Mouse (Mus musculus): ENCODE results near the gene 4930415O20Rik.
"Not testable (repeated sequence)": the region's sequence is repeated elsewhere in the genome, so short reads cannot be mapped to it uniquely, and the experiment has no call there.

The 4930415O20Rik gene

GRCm38 (mm10) chr15:98568256-98569033, 2.4 kb upstream of the 4930415O20Rik start:
- no peak for DNase-seq (ENCODE audit: low read depth)

GRCm38 (mm10) chr15:98569216-98569615, 1.6 kb upstream of the 4930415O20Rik start:
- DNase-seq (ENCODE audit: low read depth): no peak

GRCm38 (mm10) chr15:98569795-98570365, 924 bp upstream of the 4930415O20Rik start:
- no peak for DNase-seq (ENCODE audit: low read depth)

GRCm38 (mm10) chr15:98573293-98573692, 2.5 kb downstream of the 4930415O20Rik start:
- DNase-seq (ENCODE audit: low read depth): no peak

- no peak for DNase-seq (ENCODE audit: low read depth)
Measured at GRCm38 (mm10) chr15:98579310-98579709, 8.5 kb downstream of the 4930415O20Rik start.

GRCm38 (mm10) chr15:98579795-98580464, 9.1 kb downstream of the 4930415O20Rik start:
- no peak for DNase-seq (ENCODE audit: low read depth)

- DNase-seq (ENCODE audit: low read depth): no peak
Measured at GRCm38 (mm10) chr15:98582410-98582809, 11.6 kb downstream of the 4930415O20Rik start.

GRCm38 (mm10) chr15:98582996-98583395, 12.2 kb downstream of the 4930415O20Rik start:
- no peak for DNase-seq (ENCODE audit: low read depth)

- no peak for DNase-seq (ENCODE audit: low read depth)
Measured at GRCm38 (mm10) chr15:98585421-98585820, 14.6 kb downstream of the 4930415O20Rik start.

- not testable (repeated sequence) for DNase-seq (ENCODE audit: low read depth)
Measured at GRCm38 (mm10) chr15:98586141-98586540, 15.3 kb downstream of the 4930415O20Rik start.

GRCm38 (mm10) chr15:98587751-98588150, 16.9 kb downstream of the 4930415O20Rik start:
- DNase-seq (ENCODE audit: low read depth): no peak

GRCm38 (mm10) chr15:98589640-98590336, 19.0 kb downstream of the 4930415O20Rik start:
- no peak for DNase-seq (ENCODE audit: low read depth)

GRCm38 (mm10) chr15:98591396-98591795, 20.6 kb downstream of the 4930415O20Rik start:
- no peak for DNase-seq (ENCODE audit: low read depth)

GRCm38 (mm10) chr15:98594193-98594592, 23.4 kb downstream of the 4930415O20Rik start:
- no peak for DNase-seq (ENCODE audit: low read depth)

GRCm38 (mm10) chr15:98595049-98595448, 24.2 kb downstream of the 4930415O20Rik start:
- no peak for DNase-seq (ENCODE audit: low read depth)

GRCm38 (mm10) chr15:98596609-98597008, 25.8 kb downstream of the 4930415O20Rik start:
- DNase-seq (ENCODE audit: low read depth): no peak

GRCm38 (mm10) chr15:98600036-98600709, 29.4 kb downstream of the 4930415O20Rik start:
- DNase-seq (ENCODE audit: low read depth): no peak

GRCm38 (mm10) chr15:98601832-98602190, 31.0 kb downstream of the 4930415O20Rik start:
- no peak for DNase-seq (ENCODE audit: low read depth)

GRCm38 (mm10) chr15:98602191-98602881, 31.5 kb downstream of the 4930415O20Rik start:
- DNase-seq (ENCODE audit: low read depth): peak; percentile 75

GRCm38 (mm10) chr15:98602921-98603458, 32.2 kb downstream of the 4930415O20Rik start:
- no peak for DNase-seq (ENCODE audit: low read depth)

GRCm38 (mm10) chr15:98604041-98604575, 33.3 kb downstream of the 4930415O20Rik start:
- no peak for DNase-seq (ENCODE audit: low read depth)
